Mouse (Mus musculus) neural tube, embryonic 12.5 days (tissue): ENCODE results near the gene C2cd2. TPM values are rescaled to one million over a fixed set of nuclear protein-coding genes. Genes with fewer than 3 reads are reported as not detected.

Experiments
- ATAC-seq: fragments of 200-750 bp; cut with Nextera tagmentation; 2 replicates; pipeline ENCODE4 v1.8.0; 2017; ENCODE audit warnings: low read depth, mild to moderate bottlenecking, moderate TSS enrichment, moderate library complexity; ENCODE audit not compliant: low FRiP score
- H3K27ac ChIP-seq: fragments of 300-500 bp; sonication (generic); 2 replicates; pipeline ENCODE4 v1.5.1; 2016
- H3K27me3 ChIP-seq: fragments of 300-500 bp; sonication (generic); replicated peaks from 2 replicates; pipeline ENCODE4 v1.6.1; 2016; ENCODE audit warnings: mild to moderate bottlenecking
- H3K36me3 ChIP-seq: fragments of 300-500 bp; sonication (generic); 2 replicates; pipeline ENCODE4 v1.6.1; 2016; ENCODE audit warnings: mild to moderate bottlenecking
- H3K4me1 ChIP-seq: fragments of 300-500 bp; sonication (generic); 2 replicates; pipeline ENCODE4 v1.6.1; 2016
- H3K4me2 ChIP-seq: fragments of 300-500 bp; sonication (generic); replicated peaks from 2 replicates; pipeline ENCODE4 v1.6.1; 2016; ENCODE audit warnings: mild to moderate bottlenecking
- H3K4me3 ChIP-seq: fragments of 300-500 bp; sonication (generic); 2 replicates; pipeline ENCODE4 v1.5.1; 2016
- H3K9ac ChIP-seq: fragments of 300-500 bp; sonication (generic); 2 replicates; pipeline ENCODE4 v1.6.1; 2016; ENCODE audit warnings: mild to moderate bottlenecking
- H3K9me3 ChIP-seq: fragments of 300-500 bp; sonication (generic); 2 replicates; pipeline ENCODE4 v1.6.1; 2016; ENCODE audit warnings: mild to moderate bottlenecking
- WGBS: fragments of 180-500 bp; shearing (Covaris S2); methylation state at CpG from one replicate; pipeline ENCODE4 v1.1.7; 2016; 5-methylcytosine and 5-hydroxymethylcytosine counted together
- polyA plus RNA-seq: library from polyadenylated mRNA; unstranded; fragments of >200 nt; fragmentation: Nextera tagmentation; extraction: Ambion mirVana; gene quantifications from 2 replicates; pipeline ENCODE4 v1.2.1, GENCODE M21; 2016

C2cd2 gene
- polyA plus RNA-seq, 1 experiment from 2014 or later, result 17.1 TPM

GRCm38 (mm10) chr16:97935815-97936214 lies 26.6 kb downstream of the C2cd2 start:
- Histone ChIP-seq H3K27ac (no peak overlapping the region), H3K4me2 (no peak overlapping the region), H3K27me3 (no peaks in the 10 kb centered on the region), H3K36me3 (no peaks in the 10 kb centered on the region), H3K4me1 (no peaks in the 10 kb centered on the region), H3K9ac (no peak overlapping the region), H3K4me3 (no peak overlapping the region), H3K9me3 (no peaks in the 10 kb centered on the region)
- WGBS, result 91% methylated on average over 3 of the region's 3 CpGs
- no peak for ATAC-seq

GRCm38 (mm10) chr16:97930231-97930630 lies 32.2 kb downstream of the C2cd2 start:
- H3K27ac ChIP-seq, result no peak overlapping the region
- no peak overlapping the region for H3K4me2 ChIP-seq
- H3K4me3 ChIP-seq, result no peak overlapping the region
- H3K27me3 ChIP-seq, result no peaks in the 10 kb centered on the region
- no peak for ATAC-seq
- H3K9me3 ChIP-seq, result no peaks in the 10 kb centered on the region
- no peaks in the 10 kb centered on the region for H3K36me3 ChIP-seq
- no peak overlapping the region for H3K9ac ChIP-seq
- H3K4me1 ChIP-seq, result no peaks in the 10 kb centered on the region

- Histone ChIP-seq H3K27ac (no peak overlapping the region), H3K27me3 (no peaks in the 10 kb centered on the region), H3K4me3 (no peak overlapping the region), H3K4me1 (no peaks in the 10 kb centered on the region), H3K9me3 (no peaks in the 10 kb centered on the region), H3K9ac (no peak overlapping the region), H3K36me3 (no peaks in the 10 kb centered on the region), H3K4me2 (no peak overlapping the region)
- WGBS, result 59% methylated on average over 1 of the region's 1 CpGs
- no peak for ATAC-seq
Measured at GRCm38 (mm10) chr16:97929520-97929919, 32.9 kb downstream of the C2cd2 start.

GRCm38 (mm10) chr16:97927331-97927938 lies 35.0 kb downstream of the C2cd2 start:
- Histone ChIP-seq H3K27me3 (no peaks in the 10 kb centered on the region), H3K36me3 (no peaks in the 10 kb centered on the region), H3K4me1 (no peaks in the 10 kb centered on the region), H3K9ac (no peak overlapping the region), H3K4me3 (no peak overlapping the region), H3K9me3 (no peaks in the 10 kb centered on the region), H3K27ac (no peak overlapping the region), H3K4me2 (no peak overlapping the region)
- WGBS, result 86% methylated on average over 3 of the region's 3 CpGs
- ATAC-seq, result no peak

GRCm38 (mm10) chr16:97926381-97926780 lies 36.0 kb downstream of the C2cd2 start:
- WGBS, result 88% methylated on average over 9 of the region's 9 CpGs
- H3K27ac ChIP-seq, result no peak overlapping the region
- H3K4me3 ChIP-seq, result no peak overlapping the region
- H3K27me3 ChIP-seq, result no peaks in the 10 kb centered on the region
- H3K36me3 ChIP-seq, result no peaks in the 10 kb centered on the region
- no peak overlapping the region for H3K9ac ChIP-seq
- no peaks in the 10 kb centered on the region for H3K4me1 ChIP-seq
- no peak overlapping the region for H3K4me2 ChIP-seq
- no peak for ATAC-seq
- H3K9me3 ChIP-seq, result no peaks in the 10 kb centered on the region

- 81% methylated on average over 2 of the region's 2 CpGs for WGBS
- H3K27me3 ChIP-seq, result no peaks in the 10 kb centered on the region
- H3K36me3 ChIP-seq, result no peaks in the 10 kb centered on the region
- ATAC-seq, result no peak
- no peak overlapping the region for H3K4me3 ChIP-seq
- H3K4me1 ChIP-seq, result no peaks in the 10 kb centered on the region
- no peak overlapping the region for H3K4me2 ChIP-seq
- no peak overlapping the region for H3K27ac ChIP-seq
- H3K9ac ChIP-seq, result no peak overlapping the region
- no peaks in the 10 kb centered on the region for H3K9me3 ChIP-seq
Measured at GRCm38 (mm10) chr16:97925760-97926159, 36.6 kb downstream of the C2cd2 start.

GRCm38 (mm10) chr16:97923700-97924099 lies 38.7 kb downstream of the C2cd2 start:
- WGBS, result 77% methylated on average over 1 of the region's 1 CpGs
- Histone ChIP-seq H3K4me2 (no peak overlapping the region), H3K9ac (no peak overlapping the region), H3K4me1 (no peaks in the 10 kb centered on the region), H3K9me3 (no peaks in the 10 kb centered on the region), H3K27ac (no peak overlapping the region), H3K27me3 (no peaks in the 10 kb centered on the region), H3K4me3 (no peak overlapping the region), H3K36me3 (no peaks in the 10 kb centered on the region)
- no peak for ATAC-seq

GRCm38 (mm10) chr16:97922779-97923126 lies 39.6 kb downstream of the C2cd2 start:
- peak overlapping the region; percentile 79 for H3K9ac ChIP-seq
- H3K27ac ChIP-seq, result no peak overlapping the region
- 1% methylated on average over 9 of the region's 9 CpGs for WGBS
- peak overlapping the region; percentile 92 for H3K4me2 ChIP-seq
- H3K27me3 ChIP-seq, result no peaks in the 10 kb centered on the region
- peak overlapping the region; percentile 81 for H3K4me3 ChIP-seq
- H3K36me3 ChIP-seq, result no peaks in the 10 kb centered on the region
- ATAC-seq, result peak; percentile 35
- H3K4me1 ChIP-seq, result no peaks in the 10 kb centered on the region
- no peaks in the 10 kb centered on the region for H3K9me3 ChIP-seq

GRCm38 (mm10) chr16:97921961-97922778 lies 40.2 kb downstream of the C2cd2 start:
- WGBS, result under 1% methylated on average over 75 of the region's 75 CpGs

GRCm38 (mm10) chr16:97920621-97921020 lies 41.8 kb downstream of the C2cd2 start:
- Histone ChIP-seq H3K36me3 (no peaks in the 10 kb centered on the region), H3K27ac (no peak overlapping the region), H3K4me2 (no peak overlapping the region), H3K4me1 (no peaks in the 10 kb centered on the region), H3K27me3 (no peaks in the 10 kb centered on the region), H3K4me3 (no peak overlapping the region), H3K9ac (no peak overlapping the region), H3K9me3 (no peaks in the 10 kb centered on the region)
- 100% methylated on average over 1 of the region's 1 CpGs for WGBS
- no peak for ATAC-seq

More at GRCm38 (mm10) chr16:97921961-97922778, 40.2 kb downstream of the C2cd2 start:
- ATAC-seq, result peak; percentile 93
- no peaks in the 10 kb centered on the region for H3K9me3 ChIP-seq
- no peaks in the 10 kb centered on the region for H3K4me1 ChIP-seq
- H3K4me2 ChIP-seq, result peak overlapping the region; percentile 92
- H3K9ac ChIP-seq, result peak overlapping the region; percentile 79
- no peaks in the 10 kb centered on the region for H3K27me3 ChIP-seq
- no peaks in the 10 kb centered on the region for H3K36me3 ChIP-seq
- H3K4me3 ChIP-seq, result peak overlapping the region; percentile 81
- no peak overlapping the region; the same call in 1 of the 2 replicates for H3K27ac ChIP-seq

- H3K4me1 ChIP-seq, result no peaks in the 10 kb centered on the region
- H3K27me3 ChIP-seq, result no peaks in the 10 kb centered on the region
- WGBS, result 40% methylated on average over 2 of the region's 2 CpGs
- H3K9me3 ChIP-seq, result no peaks in the 10 kb centered on the region
- H3K36me3 ChIP-seq, result no peaks in the 10 kb centered on the region
- no peak for ATAC-seq
- H3K27ac ChIP-seq, result no peak overlapping the region
- H3K4me3 ChIP-seq, result no peak overlapping the region
- H3K9ac ChIP-seq, result no peak overlapping the region
- no peak overlapping the region for H3K4me2 ChIP-seq
Measured at GRCm38 (mm10) chr16:97919793-97920192, 42.6 kb downstream of the C2cd2 start.

- no peak for ATAC-seq
- Histone ChIP-seq H3K9me3 (no peaks in the 10 kb centered on the region), H3K27me3 (no peaks in the 10 kb centered on the region), H3K4me2 (no peak overlapping the region), H3K27ac (no peak overlapping the region), H3K4me3 (no peak overlapping the region), H3K4me1 (no peaks in the 10 kb centered on the region), H3K9ac (no peak overlapping the region), H3K36me3 (no peaks in the 10 kb centered on the region)
Measured at GRCm38 (mm10) chr16:97912873-97913272, 49.5 kb downstream of the C2cd2 start.

GRCm38 (mm10) chr16:97909356-97909755 lies 53.0 kb downstream of the C2cd2 start:
- Histone ChIP-seq H3K27me3 (no peaks in the 10 kb centered on the region), H3K9me3 (no peaks in the 10 kb centered on the region), H3K36me3 (no peaks in the 10 kb centered on the region), H3K27ac (no peak overlapping the region), H3K9ac (no peak overlapping the region), H3K4me1 (no peaks in the 10 kb centered on the region), H3K4me3 (no peak overlapping the region), H3K4me2 (no peak overlapping the region)
- 95% methylated on average over 1 of the region's 1 CpGs for WGBS
- no peak for ATAC-seq
